Mouse (Mus musculus): ENCODE data around the gene Ogdh. TPM values are rescaled to one million over a fixed set of nuclear protein-coding genes. Genes with fewer than 3 reads are reported as not detected.

Ogdh gene
- polyA plus RNA-seq, 1 experiment from 2014 or later = 50.1 TPM

GRCm38 (mm10) chr11:6403830-6404405 is 112.5 kb downstream of the Ogdh start:
- H3K4me3 ChIP-seq (ENCODE audit: low read depth, low read length) = no peak overlapping the region
- WGBS (ENCODE audit: insufficient replicate concordance) = 92% methylated on average over 5 of the region's 5 CpGs
- no peak overlapping the region for H3K4me2 ChIP-seq (ENCODE audit: low read depth, low read length)
- TF ChIP-seq EP300 (IDR thresholded peaks at IDR 0.05; ENCODE audit: low read depth) (no peak), CTCF (IDR thresholded peaks at IDR 0.05; ENCODE audit: low read depth) (no peak)
- H3K9me3 ChIP-seq (ENCODE audit: low read length) = no peaks in the 10 kb centered on the region
- H3K27ac ChIP-seq (ENCODE audit: low read depth) = no peak overlapping the region
- ATAC-seq (no peak), DNase-seq (no peak)
- H3K4me1 ChIP-seq (ENCODE audit: insufficient read depth) = no peaks in the 10 kb centered on the region
- no peak overlapping the region for H3K9ac ChIP-seq (replicated peaks)
- H3K36me3 ChIP-seq (replicated peaks; ENCODE audit: insufficient read depth, low read length) = peaks cover 67% of the 10 kb centered on the region
- no peaks in the 10 kb centered on the region for H3K27me3 ChIP-seq (ENCODE audit: insufficient read depth, low read length)

- Histone ChIP-seq H3K36me3 (replicated peaks; ENCODE audit: insufficient read depth, low read length) (peaks cover 56% of the 10 kb centered on the region), H3K9ac (replicated peaks) (no peak overlapping the region), H3K4me2 (ENCODE audit: low read depth, low read length) (no peak overlapping the region), H3K27me3 (ENCODE audit: insufficient read depth, low read length) (no peaks in the 10 kb centered on the region), H3K4me3 (ENCODE audit: low read depth, low read length) (no peak overlapping the region), H3K4me1 (ENCODE audit: insufficient read depth) (no peaks in the 10 kb centered on the region), H3K9me3 (ENCODE audit: low read length) (no peaks in the 10 kb centered on the region), H3K27ac (ENCODE audit: low read depth) (no peak overlapping the region)
- 80% methylated on average over 9 of the region's 9 CpGs for WGBS (ENCODE audit: insufficient replicate concordance)
- no peak for DNase-seq
- TF ChIP-seq EP300 (IDR thresholded peaks at IDR 0.05; ENCODE audit: low read depth) (no peak), CTCF (IDR thresholded peaks at IDR 0.05; ENCODE audit: low read depth) (no peak)
- ATAC-seq = no peak
Observed at GRCm38 (mm10) chr11:6404699-6405566, 113.5 kb downstream of the Ogdh start.

GRCm38 (mm10) chr11:6405591-6406081 is 114.2 kb downstream of the Ogdh start:
- Histone ChIP-seq H3K27me3 (ENCODE audit: insufficient read depth, low read length) (no peaks in the 10 kb centered on the region), H3K4me3 (ENCODE audit: low read depth, low read length) (no peak overlapping the region), H3K9me3 (ENCODE audit: low read length) (no peaks in the 10 kb centered on the region), H3K36me3 (replicated peaks; ENCODE audit: insufficient read depth, low read length) (peaks cover 51% of the 10 kb centered on the region), H3K27ac (ENCODE audit: low read depth) (no peak overlapping the region), H3K4me2 (ENCODE audit: low read depth, low read length) (no peak overlapping the region), H3K9ac (replicated peaks) (no peak overlapping the region), H3K4me1 (ENCODE audit: insufficient read depth) (no peaks in the 10 kb centered on the region)
- WGBS (ENCODE audit: insufficient replicate concordance) = 78% methylated on average over 4 of the region's 4 CpGs
- no peak for DNase-seq
- no peak for ATAC-seq
- TF ChIP-seq CTCF (IDR thresholded peaks at IDR 0.05; ENCODE audit: low read depth) (no peak), EP300 (IDR thresholded peaks at IDR 0.05; ENCODE audit: low read depth) (no peak)

Small RNAs within 50 kb of the gene (microRNA-seq; reads per million reads assigned to microRNA genes)
- gene Mir7651 = 1.2 reads per million

Other genes with a start within 250 kb of the Ogdh start
- 2.0 and 2.4 TPM in 2 replicates for gene Camk2b, start 225.3 kb upstream of the Ogdh start, polyA plus RNA-seq (2015; fragmentation: Nextera tagmentation; extraction: Ambion mirVana)
- 0.28 and 0.31 TPM in 2 replicates for gene A730071L15Rik, start 91.6 kb upstream of the Ogdh start, polyA plus RNA-seq (2015; fragmentation: Nextera tagmentation; extraction: Ambion mirVana)
- gene Nudcd3, start 91.2 kb upstream of the Ogdh start, polyA plus RNA-seq (2015; fragmentation: Nextera tagmentation; extraction: Ambion mirVana) = 7.7 and 9.2 TPM in 2 replicates
- not detected in 2 replicates for gene Npc1l1, start 61.5 kb upstream of the Ogdh start, polyA plus RNA-seq (2015; fragmentation: Nextera tagmentation; extraction: Ambion mirVana)
- 32.5 and 33.8 TPM in 2 replicates for gene Ddx56, start 23.9 kb upstream of the Ogdh start, polyA plus RNA-seq (2015; fragmentation: Nextera tagmentation; extraction: Ambion mirVana)
- 83.4 and 91.5 TPM in 2 replicates for gene Tmed4, start 16.8 kb upstream of the Ogdh start, polyA plus RNA-seq (2015; fragmentation: Nextera tagmentation; extraction: Ambion mirVana)
- 3.4 and 3.7 TPM in 2 replicates for gene Zmiz2, start 97.4 kb downstream of the Ogdh start, polyA plus RNA-seq (2015; fragmentation: Nextera tagmentation; extraction: Ambion mirVana)
- 2,313 and 2,332 TPM in 2 replicates for gene Ppia, start 123.8 kb downstream of the Ogdh start, polyA plus RNA-seq (2015; fragmentation: Nextera tagmentation; extraction: Ambion mirVana)
- 135 and 137 TPM in 2 replicates for gene H2afv, start 152.8 kb downstream of the Ogdh start, polyA plus RNA-seq (2015; fragmentation: Nextera tagmentation; extraction: Ambion mirVana)
- gene Purb, start 184.3 kb downstream of the Ogdh start, polyA plus RNA-seq (2015; fragmentation: Nextera tagmentation; extraction: Ambion mirVana) = 5.6 and 6.1 TPM in 2 replicates
- 8.2 and 9.4 TPM in 2 replicates for gene Myo1g, start 229.3 kb downstream of the Ogdh start, polyA plus RNA-seq (2015; fragmentation: Nextera tagmentation; extraction: Ambion mirVana)

All from liver, postnatal 0 days (tissue).